Mouse (Mus musculus) lung, adult 2 months (tissue): ENCODE measurements at regions not wholly inside any gene's neighbourhood (a gene's known extent, or its start where the extent isn't known, plus 50 kb on each side); places are given as distances from the start of the nearest gene placed in this dataset.

ENCODE experiments used
- CTCF ChIP-seq: fragments of 200-500 bp; IDR thresholded peaks from 2 replicates; pipeline ENCODE4 v1.5.1; 2011; ENCODE audit warnings: mild to moderate bottlenecking, low read length, control low read depth; ENCODE audit not compliant: insufficient read depth
- POLR2A ChIP-seq: fragments of 200-500 bp; IDR thresholded peaks from 2 replicates; pipeline ENCODE4 v1.6.1; 2011; ENCODE audit warnings: low read depth, mild to moderate bottlenecking, control low read depth, low read length, borderline replicate concordance; ENCODE audit errors: extremely low read depth

DNA sequence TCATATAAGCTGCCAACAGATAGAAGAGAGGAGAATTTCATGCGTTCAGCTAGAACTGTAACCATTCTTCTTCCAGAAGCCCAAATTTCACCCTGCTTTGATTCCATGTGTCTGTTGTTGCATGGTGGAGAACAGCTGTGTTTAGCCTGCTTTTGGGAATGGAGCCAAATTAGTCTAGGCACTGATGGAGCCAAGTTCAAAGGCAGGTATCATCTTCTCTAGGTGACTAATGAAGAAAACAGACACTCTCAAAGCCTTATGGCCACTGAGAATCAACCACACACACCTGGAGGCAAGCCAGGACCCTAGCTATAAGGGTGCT, 531.5 kb upstream of the A1bg start:
- TF ChIP-seq CTCF (no peak), POLR2A (no peak)
